Mouse (Mus musculus) hindbrain, embryonic 15.5 days (tissue): ENCODE data around the gene Fermt3. TPM values are rescaled to one million over a fixed set of nuclear protein-coding genes. Genes with fewer than 3 reads are reported as not detected.

Experiments used
- ATAC-seq: fragments of 200-750 bp; cut with Nextera tagmentation; 2 replicates; pipeline ENCODE4 v1.8.0; 2017; ENCODE audit warnings: low read depth, moderate number of reproducible peaks, moderate TSS enrichment; ENCODE audit not compliant: low FRiP score
- H3K27ac ChIP-seq: fragments of 300-500 bp; sonication (generic); replicated peaks from 2 replicates; pipeline ENCODE4 v1.5.1; 2015; ENCODE audit warnings: mild to moderate bottlenecking, inconsistent platforms
- H3K27me3 ChIP-seq: fragments of 300-500 bp; sonication (generic); 2 replicates; pipeline ENCODE4 v1.6.1; 2015; ENCODE audit warnings: control low read depth, inconsistent platforms
- H3K36me3 ChIP-seq: fragments of 300-500 bp; sonication (generic); 2 replicates; pipeline ENCODE4 v1.6.1; 2015; ENCODE audit warnings: control low read depth, inconsistent platforms
- H3K4me1 ChIP-seq: fragments of 300-500 bp; sonication (generic); replicated peaks from 2 replicates; pipeline ENCODE4 v1.6.1; 2015; ENCODE audit warnings: control low read depth, inconsistent platforms
- H3K4me2 ChIP-seq: fragments of 300-500 bp; sonication (generic); 2 replicates; pipeline ENCODE4 v1.6.1; 2015; ENCODE audit warnings: moderate library complexity, mild to moderate bottlenecking, inconsistent platforms
- H3K4me3 ChIP-seq: fragments of 300-500 bp; sonication (generic); 2 replicates; pipeline ENCODE4 v1.5.1; 2015; ENCODE audit warnings: mild to moderate bottlenecking, inconsistent platforms
- H3K9ac ChIP-seq: fragments of 300-500 bp; sonication (generic); 2 replicates; pipeline ENCODE4 v1.6.1; 2015; ENCODE audit warnings: inconsistent platforms
- H3K9me3 ChIP-seq: fragments of 300-500 bp; sonication (generic); 2 replicates; pipeline ENCODE4 v1.6.1; 2016; ENCODE audit warnings: control low read depth, inconsistent platforms
- WGBS: fragments of 180-500 bp; shearing (Covaris S2); methylation state at CpG from one replicate; pipeline ENCODE4 v1.1.7; 2015; 5-methylcytosine and 5-hydroxymethylcytosine counted together
- polyA plus RNA-seq: library from polyadenylated mRNA; unstranded; fragments of >200 nt; fragmentation: Nextera tagmentation; extraction: Ambion mirVana; gene quantifications from 2 replicates; pipeline ENCODE4 v1.2.1, GENCODE M21; 2015

Gene Fermt3
- polyA plus RNA-seq, 1 experiment from 2014 or later: 4.5 TPM

DNA sequence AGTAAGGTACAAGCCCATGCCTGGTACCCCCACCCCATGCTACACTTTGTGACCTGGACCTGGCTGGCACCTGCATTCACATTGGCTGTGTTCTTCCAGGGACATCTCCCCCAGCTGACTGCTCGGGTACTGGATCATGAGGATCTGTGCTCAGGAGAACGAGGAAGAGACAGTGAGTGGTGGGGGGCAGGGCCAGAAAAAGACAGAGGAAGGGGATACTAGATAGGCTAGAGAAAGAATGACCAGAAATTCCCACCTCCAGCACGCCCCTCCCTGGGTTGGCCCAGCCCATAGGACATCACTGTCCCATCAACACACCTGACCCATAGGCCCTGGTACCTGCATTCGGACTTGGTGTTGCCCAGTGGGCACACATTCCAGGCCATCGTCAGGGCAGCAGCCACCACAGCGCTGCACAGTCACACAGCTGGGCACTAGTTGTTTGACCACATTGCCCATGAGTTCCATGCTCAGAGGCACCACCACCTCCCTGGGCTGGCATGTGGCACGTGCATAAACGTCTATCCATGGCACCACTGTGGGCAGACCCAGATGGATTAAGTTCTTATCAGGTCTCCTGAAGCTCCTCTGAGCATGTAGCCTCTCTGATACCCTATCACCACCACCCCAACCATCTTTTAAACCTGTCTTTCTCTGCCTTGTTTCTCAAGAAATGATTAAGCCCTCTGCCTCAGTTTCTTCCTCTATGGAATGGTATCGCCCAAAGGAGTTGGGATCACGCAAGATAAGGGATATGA, 33.1 kb downstream of the Fermt3 start:
- WGBS: 79% methylated on average over 10 of the region's 10 CpGs
- Histone ChIP-seq H3K27me3 (no peaks in the 10 kb centered on the region), H3K9me3 (no peaks in the 10 kb centered on the region), H3K36me3 (peaks cover 13% of the 10 kb centered on the region; the same call in 1 of the 2 replicates), H3K4me2 (peak overlapping the region; percentile 86), H3K27ac (no peak overlapping the region), H3K4me1 (peaks cover 28% of the 10 kb centered on the region), H3K9ac (peak overlapping the region; percentile 89), H3K4me3 (peak overlapping the region; percentile 73)
- no peak for ATAC-seq

DNA sequence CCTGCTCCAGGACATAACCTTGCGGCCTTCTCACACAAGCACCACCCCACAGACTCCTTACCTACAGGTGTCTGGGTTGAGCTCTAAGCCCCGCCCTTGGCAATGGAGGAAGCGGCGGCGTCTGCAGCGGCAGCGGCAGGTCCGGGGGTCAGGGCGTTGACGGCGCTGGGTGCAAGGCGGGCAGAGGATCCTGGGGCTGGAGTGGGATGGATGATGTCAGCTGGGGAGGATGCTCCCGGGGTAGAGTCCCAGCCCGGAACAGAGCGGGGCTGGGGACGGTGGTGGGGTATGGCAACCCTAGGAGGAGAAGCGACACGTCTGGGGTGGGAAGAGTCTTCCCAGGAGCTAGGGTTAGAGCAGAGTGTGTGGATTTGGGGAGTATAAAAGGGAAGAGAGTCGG, 34.0 kb downstream of the Fermt3 start:
- Histone ChIP-seq H3K4me3 (no peak overlapping the region), H3K27me3 (no peaks in the 10 kb centered on the region), H3K9ac (no peak overlapping the region), H3K36me3 (peaks cover 13% of the 10 kb centered on the region; the same call in 1 of the 2 replicates), H3K27ac (no peak overlapping the region), H3K4me1 (peaks cover 34% of the 10 kb centered on the region), H3K4me2 (no peak overlapping the region), H3K9me3 (no peaks in the 10 kb centered on the region)
- WGBS: 86% methylated on average over 19 of the region's 19 CpGs
- no peak for ATAC-seq

GRCm38 (mm10) chr19:6983621-6984020, 35.6 kb downstream of the Fermt3 start:
- H3K4me1 ChIP-seq: peaks cover 42% of the 10 kb centered on the region
- H3K27me3 ChIP-seq: no peaks in the 10 kb centered on the region
- 38% methylated on average over 5 of the region's 5 CpGs for WGBS
- H3K9ac ChIP-seq: no peak overlapping the region
- H3K9me3 ChIP-seq: no peaks in the 10 kb centered on the region
- no peak overlapping the region for H3K27ac ChIP-seq
- no peak for ATAC-seq
- no peak overlapping the region for H3K4me2 ChIP-seq
- H3K36me3 ChIP-seq: peaks cover 13% of the 10 kb centered on the region; the same call in 1 of the 2 replicates
- H3K4me3 ChIP-seq: no peak overlapping the region

- no peak for ATAC-seq
- Histone ChIP-seq H3K4me3 (peak overlapping the region; percentile 70; the same call in 1 of the 2 replicates), H3K9me3 (no peaks in the 10 kb centered on the region), H3K4me1 (peaks cover 48% of the 10 kb centered on the region), H3K27ac (no peak overlapping the region), H3K4me2 (peak overlapping the region; percentile 87; the same call in 1 of the 2 replicates), H3K36me3 (peaks cover 13% of the 10 kb centered on the region; the same call in 1 of the 2 replicates), H3K27me3 (no peaks in the 10 kb centered on the region), H3K9ac (no peak overlapping the region)
- 91% methylated on average over 4 of the region's 4 CpGs for WGBS
Observed at GRCm38 (mm10) chr19:6981465-6981864, 37.8 kb downstream of the Fermt3 start.

DNA sequence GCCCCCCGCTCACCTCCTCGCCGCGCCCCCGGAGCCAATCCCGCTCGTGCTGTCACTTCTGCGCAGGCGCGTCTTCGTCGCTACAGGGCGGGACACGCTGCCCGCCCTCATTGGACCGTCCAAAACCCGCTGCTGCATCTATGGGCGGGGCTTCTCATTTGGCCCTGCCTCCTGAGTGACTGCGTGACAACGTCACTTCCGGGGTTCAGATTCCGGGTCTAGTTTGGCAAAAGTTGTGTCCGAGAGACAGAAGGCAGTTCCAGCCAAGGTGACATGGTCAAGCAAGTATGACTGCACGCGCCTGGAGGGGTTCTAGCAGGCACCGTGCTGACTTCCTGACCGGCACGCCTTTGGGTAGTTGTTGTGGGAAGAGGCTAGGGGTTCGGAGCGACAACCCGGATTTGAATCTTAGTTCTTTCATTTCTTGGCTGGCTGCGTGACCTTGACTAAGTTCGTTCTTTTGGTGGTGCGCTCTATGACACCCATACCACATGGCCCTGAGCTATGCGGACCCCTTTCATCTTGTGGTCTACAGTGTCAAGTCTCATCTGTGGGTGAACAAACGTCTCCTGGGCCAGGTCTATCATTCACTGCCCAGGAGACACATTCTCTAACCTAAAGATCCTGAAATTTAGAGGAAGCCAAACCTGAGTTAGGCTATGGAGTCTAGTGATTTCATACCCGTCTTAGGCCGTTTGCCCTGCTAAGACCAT, 38.7 kb downstream of the Fermt3 start, which contains the start of gene Fkbp2:
Gene Fkbp2, minus strand, starts transcription at position 121 of the 713 bp plus-strand sequence.
- Histone ChIP-seq H3K4me2 (peak within 1 kb of the TSS; percentile 87), H3K36me3 (peaks cover 13% of the 10 kb centered on the region; the same call in 1 of the 2 replicates), H3K9ac (peak within 1 kb of the TSS; percentile 78), H3K9me3 (no peaks in the 10 kb centered on the region), H3K4me3 (peak within 1 kb of the TSS; percentile 70), H3K27ac (peak within 1 kb of the TSS; percentile 97), H3K4me1 (peaks cover 47% of the 10 kb centered on the region), H3K27me3 (no peaks in the 10 kb centered on the region)
- 3% methylated on average over 38 of the region's 38 CpGs for WGBS
- peak; percentile 88 for ATAC-seq

GRCm38 (mm10) chr19:6979486-6980380, 39.5 kb downstream of the Fermt3 start:
- H3K4me2 ChIP-seq: peak overlapping the region; percentile 87
- no peaks in the 10 kb centered on the region for H3K9me3 ChIP-seq
- peak overlapping the region; percentile 97 for H3K27ac ChIP-seq
- WGBS: under 1% methylated on average over 57 of the region's 59 CpGs
- ATAC-seq: peak; percentile 92
- H3K9ac ChIP-seq: peak overlapping the region; percentile 78
- peaks cover 47% of the 10 kb centered on the region for H3K4me1 ChIP-seq
- no peaks in the 10 kb centered on the region for H3K27me3 ChIP-seq
- H3K36me3 ChIP-seq: peaks cover 13% of the 10 kb centered on the region; the same call in 1 of the 2 replicates
- peak overlapping the region; percentile 70 for H3K4me3 ChIP-seq

GRCm38 (mm10) chr19:6979001-6979479, 40.2 kb downstream of the Fermt3 start:
- Histone ChIP-seq H3K4me3 (peak overlapping the region; percentile 70), H3K9ac (peak overlapping the region; percentile 39), H3K9me3 (no peaks in the 10 kb centered on the region), H3K4me2 (peak overlapping the region; percentile 87), H3K36me3 (peaks cover 12% of the 10 kb centered on the region; the same call in 1 of the 2 replicates), H3K4me1 (peaks cover 49% of the 10 kb centered on the region), H3K27me3 (no peaks in the 10 kb centered on the region), H3K27ac (peak overlapping the region; percentile 97)
- no peak for ATAC-seq
- WGBS: 9% methylated on average over 11 of the region's 11 CpGs

- H3K27me3 ChIP-seq: no peaks in the 10 kb centered on the region
- H3K27ac ChIP-seq: peak overlapping the region; percentile 97
- no peaks in the 10 kb centered on the region for H3K9me3 ChIP-seq
- H3K4me1 ChIP-seq: peaks cover 53% of the 10 kb centered on the region
- peak overlapping the region; percentile 39 for H3K9ac ChIP-seq
- H3K36me3 ChIP-seq: peaks cover 8% of the 10 kb centered on the region; the same call in 1 of the 2 replicates
- 53% methylated on average over 3 of the region's 3 CpGs for WGBS
- H3K4me3 ChIP-seq: peak overlapping the region; percentile 70
- ATAC-seq: no peak
- H3K4me2 ChIP-seq: peak overlapping the region; percentile 87
Observed at GRCm38 (mm10) chr19:6978639-6978974, 40.7 kb downstream of the Fermt3 start.

DNA sequence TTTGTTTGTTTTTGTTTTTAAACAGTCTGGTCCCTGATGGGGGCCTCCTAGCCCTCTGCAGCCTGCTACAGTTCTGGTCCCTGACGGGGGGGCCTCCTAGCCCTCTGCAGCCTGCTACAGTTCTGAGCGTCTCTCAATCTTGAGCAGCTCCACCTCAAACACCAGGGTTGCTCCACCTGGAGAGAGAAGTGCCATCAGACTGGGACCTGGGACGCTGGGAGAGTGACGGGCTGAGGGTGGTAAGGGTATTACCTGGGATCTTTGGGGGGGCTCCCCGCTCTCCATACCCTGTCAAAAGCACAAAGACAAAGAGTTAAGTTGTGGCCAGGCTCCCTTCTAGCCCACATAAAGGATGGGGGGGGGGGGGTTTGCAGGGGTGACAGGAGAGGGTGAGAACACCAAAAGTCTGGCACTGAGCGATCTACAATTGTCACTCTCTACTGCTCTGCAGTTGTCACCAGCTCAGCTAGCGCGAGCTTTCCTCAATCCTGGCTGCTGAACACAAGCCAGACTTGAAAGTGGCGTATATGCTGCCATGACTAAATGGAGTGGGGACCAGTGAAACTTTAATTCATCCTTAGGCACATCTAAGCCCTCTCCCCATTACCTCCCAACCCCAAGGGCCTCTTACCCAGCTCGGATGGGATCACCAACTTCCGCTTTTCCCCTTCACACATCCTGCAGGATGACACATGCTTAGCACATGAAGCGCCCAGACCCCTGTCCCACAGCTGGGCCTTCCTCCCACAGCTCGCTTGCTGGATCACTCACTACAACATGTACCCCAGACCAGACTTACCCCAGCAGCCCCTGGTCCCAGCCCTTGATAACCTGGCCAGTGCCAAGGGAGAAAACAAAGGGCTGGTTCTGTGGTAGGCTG, 41.3 kb downstream of the Fermt3 start:
- 78% methylated on average over 13 of the region's 13 CpGs for WGBS
- Histone ChIP-seq H3K4me1 (peaks cover 53% of the 10 kb centered on the region), H3K4me3 (peak overlapping the region; percentile 70; the same call in 1 of the 2 replicates), H3K27ac (peak overlapping the region; percentile 97), H3K36me3 (0 out of 2 replicates have a peak, but pooled peaks cover 4% of the 10 kb centered on the region), H3K4me2 (peak overlapping the region; percentile 87), H3K9ac (0 out of 2 replicates have a peak overlapping the region, but pooled peaks have one; percentile 39), H3K9me3 (no peaks in the 10 kb centered on the region), H3K27me3 (no peaks in the 10 kb centered on the region)
- ATAC-seq: no peak

GRCm38 (mm10) chr19:6975537-6976521, 43.4 kb downstream of the Fermt3 start, which contains the start of gene Plcb3:
Gene Plcb3, minus strand, starts transcription at chr19:6976470.
- Histone ChIP-seq H3K4me3 (peak within 1 kb of the TSS; percentile 69), H3K4me1 (peaks cover 45% of the 10 kb centered on the region), H3K36me3 (no peaks in the 10 kb centered on the region), H3K27ac (peak within 1 kb of the TSS; percentile 91), H3K27me3 (peaks cover 3% of the 10 kb centered on the region; the same call in 1 of the 2 replicates), H3K9ac (peak within 1 kb of the TSS; percentile 58), H3K4me2 (peak within 1 kb of the TSS; percentile 87), H3K9me3 (no peaks in the 10 kb centered on the region)
- 0% methylated on average over 16 of the region's 16 CpGs for WGBS
- ATAC-seq: no peak
